Mouse (Mus musculus) spleen, postnatal 10 days (tissue): ENCODE results near the gene Pi4k2a.
"Not testable (repeated sequence)": the region's sequence is repeated elsewhere in the genome, so short reads cannot be mapped to it uniquely, and the experiment has no call there.

Experiments
- DNase-seq, 2 experiments: peaks; one replicate each; pipeline ENCODE4 v3.0.0; 2021 to 2022; ENCODE audit warnings: low spot score in 2 of 2

Pi4k2a gene

GRCm38 (mm10) chr19:42080469-42080868 is 9.8 kb upstream of the Pi4k2a start:
- no peak for DNase-seq

- DNase-seq = not testable (repeated sequence)
These were observed 8.7 kb upstream of the Pi4k2a start for GRCm38 (mm10) chr19:42081613-42082012.

GRCm38 (mm10) chr19:42085690-42086089 is 4.6 kb upstream of the Pi4k2a start:
- DNase-seq = no peak

GRCm38 (mm10) chr19:42086166-42086565 is 4.1 kb upstream of the Pi4k2a start, which contains the start of gene Morn4:
TSS of gene Morn4 (minus strand) at chr19:42086357.
- peak in 1 of 2 experiments; percentile 67 for DNase-seq

- DNase-seq = peak; percentile 44 to 74
These were observed 1.0 kb upstream of the Pi4k2a start for GRCm38 (mm10) chr19:42089103-42089747.

GRCm38 (mm10) chr19:42090637-42091141 is 419 bp downstream of the Pi4k2a start:
- no peak for DNase-seq

GRCm38 (mm10) chr19:42099406-42099805 is 9.1 kb downstream of the Pi4k2a start:
- DNase-seq = no peak

- DNase-seq = no peak
These were observed 14.4 kb downstream of the Pi4k2a start for GRCm38 (mm10) chr19:42104681-42105080.

GRCm38 (mm10) chr19:42115783-42116335 is 25.6 kb downstream of the Pi4k2a start:
- DNase-seq = no peak

GRCm38 (mm10) chr19:42118142-42118541 is 27.9 kb downstream of the Pi4k2a start:
- no peak for DNase-seq

- no peak for DNase-seq
These were observed 28.3 kb downstream of the Pi4k2a start for GRCm38 (mm10) chr19:42118596-42118995.

- DNase-seq = no peak
These were observed 30.2 kb downstream of the Pi4k2a start for GRCm38 (mm10) chr19:42120451-42120850.

GRCm38 (mm10) chr19:42124684-42125083 is 34.4 kb downstream of the Pi4k2a start:
- DNase-seq = no peak

- no peak for DNase-seq
These were observed 35.4 kb downstream of the Pi4k2a start for GRCm38 (mm10) chr19:42125501-42126218.

GRCm38 (mm10) chr19:42126219-42126605 is 35.9 kb downstream of the Pi4k2a start:
- no peak for DNase-seq

GRCm38 (mm10) chr19:42127024-42127423 is 36.8 kb downstream of the Pi4k2a start:
- no peak for DNase-seq

GRCm38 (mm10) chr19:42128052-42128740 is 37.9 kb downstream of the Pi4k2a start:
- DNase-seq = no peak

- DNase-seq = peak; percentile 68 to 85
These were observed 38.7 kb downstream of the Pi4k2a start, which contains the start of gene Avpi1 for GRCm38 (mm10) chr19:42128787-42129508. TSS of gene Avpi1 (minus strand) at chr19:42129059.

- DNase-seq = no peak
These were observed 39.4 kb downstream of the Pi4k2a start for GRCm38 (mm10) chr19:42129509-42130293.

- DNase-seq = no peak
These were observed 40.0 kb downstream of the Pi4k2a start for GRCm38 (mm10) chr19:42130294-42130606.

GRCm38 (mm10) chr19:42131101-42131500 is 40.8 kb downstream of the Pi4k2a start:
- DNase-seq = no peak
